Mouse (Mus musculus) CD4-positive, CD25-positive, alpha-beta regulatory T cell, adult 9 weeks (primary cell): ENCODE measurements around the gene Slc7a8. TPM values are rescaled to one million over a fixed set of nuclear protein-coding genes. Genes with fewer than 3 reads are reported as not detected.

ENCODE experiments used
- polyA plus RNA-seq: library from polyadenylated mRNA; unstranded; fragments of 100-300 nt; shearing (Covaris generic); gene quantifications from one replicate; pipeline ENCODE4 v1.2.1, GENCODE M21; 2017

The Slc7a8 gene
- polyA plus RNA-seq, result 0.24 TPM

GRCm38 (mm10) chr14:54781610-54782365, at the start of gene Slc7a8:
TSS of gene Slc7a8 (minus strand) at chr14:54781946.

GRCm38 (mm10) chr14:54813991-54814390, 32.2 kb upstream of the Slc7a8 start, which contains the start of gene Rnf212b:
TSS of gene Rnf212b (plus strand) at chr14:54814141.

DNA sequence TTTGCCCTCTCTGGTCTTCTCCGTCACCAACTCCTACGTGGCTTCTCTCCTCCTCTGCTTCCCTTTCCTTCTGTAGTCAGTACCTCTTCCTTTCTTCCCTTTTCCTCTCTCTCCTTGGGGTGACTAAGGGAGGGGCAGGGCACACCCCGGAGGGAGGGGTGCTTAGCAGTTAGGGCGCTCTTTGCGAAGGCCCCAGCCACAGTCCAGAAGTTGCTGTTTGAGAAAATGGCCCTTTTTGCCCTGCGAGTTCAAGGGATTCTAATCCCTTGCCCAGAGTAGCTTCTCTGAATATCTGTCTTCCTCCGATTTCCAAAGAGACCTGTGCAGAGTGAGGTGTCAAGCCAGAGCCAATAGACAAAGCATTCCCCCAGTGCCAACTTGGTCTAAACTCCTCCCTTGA, 69.7 kb downstream of the Slc7a8 start, which contains the start of gene Cebpe:
TSS of gene Cebpe (minus strand) at position 101 of the 400 bp plus-strand sequence.

DNA sequence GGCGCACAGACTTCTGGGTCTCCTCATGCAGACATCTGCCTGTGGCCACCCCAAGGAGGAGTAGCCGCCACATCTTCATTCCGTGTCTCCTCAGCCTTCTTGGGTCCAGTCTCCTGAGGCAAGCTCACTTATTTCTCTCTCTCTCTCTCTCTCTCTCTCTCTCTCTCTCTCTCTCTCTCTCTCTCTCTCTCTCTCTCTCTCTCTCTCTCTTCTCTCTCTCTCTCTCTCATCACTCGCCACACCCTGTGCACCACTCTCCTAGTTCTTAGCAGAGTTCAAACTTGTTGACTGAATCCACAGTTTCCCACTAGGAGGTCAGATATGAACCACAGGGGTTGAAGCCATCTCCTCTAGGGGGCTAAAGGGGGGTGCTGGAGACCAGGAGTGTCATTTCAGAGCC, 83.0 kb downstream of the Slc7a8 start, which contains the start of gene Gm29776:
TSS of gene Gm29776 (minus strand) at position 101 of the 400 bp plus-strand sequence.

GRCm38 (mm10) chr14:54686522-54687143, 95.1 kb downstream of the Slc7a8 start, which contains the start of gene Acin1:
TSS of gene Acin1 (minus strand) at chr14:54686931.

DNA sequence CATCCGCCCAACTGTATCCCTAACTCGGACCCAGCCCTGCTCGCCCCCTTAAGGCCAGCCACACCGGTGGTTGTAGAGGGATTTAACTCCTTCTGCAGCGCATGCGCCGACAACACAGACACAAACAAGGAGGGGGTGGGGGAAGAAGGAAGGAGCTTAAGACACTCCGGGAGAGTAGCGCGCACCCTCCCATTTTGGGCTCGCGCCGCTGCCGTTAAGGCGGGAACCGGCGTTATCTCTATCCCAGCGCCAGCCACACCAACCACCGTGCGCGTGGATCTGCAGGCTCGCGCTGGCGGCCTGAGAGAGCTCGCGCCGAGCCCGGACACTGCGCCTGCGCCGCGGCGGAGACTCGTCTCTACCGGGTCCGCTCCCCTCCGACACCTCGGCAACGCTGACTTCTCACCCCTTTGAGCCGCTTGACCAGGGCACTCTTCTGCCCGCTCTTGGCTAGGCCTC, 95.7 kb downstream of the Slc7a8 start, which contains the start of gene 1700123O20Rik:
TSS of gene 1700123O20Rik (plus strand) at position 154 of the 459 bp plus-strand sequence.

Other genes starting within 250 kb of the Slc7a8 start
- 22.4 TPM for gene Haus4, start 227.3 kb downstream of the Slc7a8 start, polyA plus RNA-seq
- 0.16 TPM for gene Ajuba, start 204.4 kb downstream of the Slc7a8 start, polyA plus RNA-seq
- 3.0 TPM for gene 4931414P19Rik, start 176.0 kb downstream of the Slc7a8 start, polyA plus RNA-seq
- gene Psmb5, start 163.9 kb downstream of the Slc7a8 start, polyA plus RNA-seq, result 280 TPM
- gene Psmb11, start 160.5 kb downstream of the Slc7a8 start, polyA plus RNA-seq, result 0.06 TPM
- gene Gm17606, start 141.0 kb downstream of the Slc7a8 start, polyA plus RNA-seq, result not detected
- 0.46 TPM for gene Cdh24, start 140.6 kb downstream of the Slc7a8 start, polyA plus RNA-seq
- gene 1700123O20Rik, start 95.7 kb downstream of the Slc7a8 start, polyA plus RNA-seq, result 93.8 TPM
- 123 TPM for gene Acin1, start 95.0 kb downstream of the Slc7a8 start, polyA plus RNA-seq
- 0.38 TPM for gene Gm29776, start 83.1 kb downstream of the Slc7a8 start, polyA plus RNA-seq
- not detected for gene Cebpe, start 69.8 kb downstream of the Slc7a8 start, polyA plus RNA-seq
- not detected for gene Rnf212b, start 32.2 kb upstream of the Slc7a8 start, polyA plus RNA-seq
- gene Homez, start 89.0 kb upstream of the Slc7a8 start, polyA plus RNA-seq, result 3.7 TPM
- 0.45 TPM for gene Ppp1r3e, start 95.6 kb upstream of the Slc7a8 start, polyA plus RNA-seq
- 0.31 TPM for gene Bcl2l2, start 101.4 kb upstream of the Slc7a8 start, polyA plus RNA-seq
- 0.38 TPM for gene Gm20521, start 101.5 kb upstream of the Slc7a8 start, polyA plus RNA-seq
- 29.9 TPM for gene Pabpn1, start 110.6 kb upstream of the Slc7a8 start, polyA plus RNA-seq
- 1.1 TPM for gene Slc22a17, start 131.2 kb upstream of the Slc7a8 start, polyA plus RNA-seq
- gene Efs, start 144.2 kb upstream of the Slc7a8 start, polyA plus RNA-seq, result not detected
- not detected for gene Il25, start 150.7 kb upstream of the Slc7a8 start, polyA plus RNA-seq
- not detected for gene Cmtm5, start 154.3 kb upstream of the Slc7a8 start, polyA plus RNA-seq
- gene Myh6, start 185.0 kb upstream of the Slc7a8 start, polyA plus RNA-seq, result not detected
- gene Gm17428, start 195.0 kb upstream of the Slc7a8 start, polyA plus RNA-seq, result not detected
- gene Myh7, start 212.7 kb upstream of the Slc7a8 start, polyA plus RNA-seq, result not detected
- 152 TPM for gene Ngdn, start 233.5 kb upstream of the Slc7a8 start, polyA plus RNA-seq